Mouse (Mus musculus): ENCODE data around the gene Mpnd. TPM values are rescaled to one million over a fixed set of nuclear protein-coding genes. Genes with fewer than 3 reads are reported as not detected.

Gene Mpnd
- total and polyA plus RNA-seq, 3 experiments: 24.5 to 55.1 (median 26.8) TPM

DNA sequence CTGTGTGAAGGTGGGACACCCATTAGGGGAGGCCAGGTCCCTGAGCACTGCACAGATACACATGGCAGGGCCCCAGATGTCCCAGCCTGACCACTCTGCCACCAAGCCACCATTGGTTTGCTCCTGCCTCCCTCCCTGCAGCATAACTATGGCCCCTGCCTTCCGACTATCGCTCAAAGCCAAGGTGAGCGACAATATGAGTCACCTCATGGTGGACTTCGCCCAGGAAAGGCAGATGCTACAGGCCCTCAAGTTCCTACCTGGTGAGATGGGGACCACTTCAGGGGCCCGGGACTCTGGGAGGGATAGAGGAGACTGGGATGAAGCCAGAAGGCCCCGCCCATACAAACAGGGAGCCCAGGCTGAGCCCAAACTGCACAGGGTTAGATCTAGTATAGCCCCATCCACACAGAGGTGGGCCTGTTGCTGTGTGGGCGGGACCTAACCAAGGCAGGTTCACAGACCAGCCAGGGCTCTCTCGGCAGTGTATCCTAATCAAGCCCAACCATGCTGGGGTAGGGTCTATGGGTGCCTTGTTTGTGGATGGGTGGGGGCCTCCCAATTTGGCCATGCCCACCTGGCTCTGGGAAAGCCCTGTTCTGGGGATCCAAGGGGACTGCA lies 15.1 kb upstream of the Mpnd start:
- Histone ChIP-seq H3K4me3 (replicated peaks in 1 of 3; ENCODE audit: low read depth in 2 of 3, low read length in 2 of 3, poor library complexity in 1 of 3) (no peak overlapping the region), H3K27ac (ENCODE audit: insufficient read depth, low read depth) (no peak overlapping the region), H3K36me3 (replicated peaks in 1 of 2; ENCODE audit: control insufficient read depth in 1 of 2, insufficient read depth in 1 of 2, low read length in 1 of 2) (no peaks in the 10 kb centered on the region), H3K9ac (ENCODE audit: insufficient read depth, low read depth) (no peak overlapping the region), H3K27me3 (replicated peaks) (peaks cover 84% of the 10 kb centered on the region), H3K4me2 (ENCODE audit: insufficient read depth, low read depth, poor library complexity, severe bottlenecking) (no peak overlapping the region), H3K79me2 (replicated peaks; ENCODE audit: control insufficient read depth, extremely low read depth, insufficient read depth, poor library complexity, severe bottlenecking) (no peaks in the 10 kb centered on the region), H3K4me1 (ENCODE audit: control insufficient read depth in 1 of 2, insufficient read depth in 2 of 2) (no peaks in the 10 kb centered on the region), H3K9me3 (replicated peaks; ENCODE audit: low read length) (no peaks in the 10 kb centered on the region)
- no peak for TF ChIP-seq MEF2A (IDR thresholded peaks at IDR 0.05; ENCODE audit: borderline replicate concordance, low read depth, low read length)
- TF ChIP-seq MAX (IDR thresholded peaks at IDR 0.05; ENCODE audit: low read length): no peak
- no peak for TF ChIP-seq JUN (IDR thresholded peaks at IDR 0.05; ENCODE audit: insufficient read depth, low read depth, low read length)
- no peak for TF ChIP-seq ZNF384 (IDR thresholded peaks at IDR 0.05; ENCODE audit: low read depth, low read length)
- TF ChIP-seq E2F4 (IDR thresholded peaks at IDR 0.05; ENCODE audit: insufficient replicate concordance, low read depth, low read length): no peak
- no peak for TF ChIP-seq POLR2A (IDR thresholded peaks at IDR 0.05; ENCODE audit: low read depth, low read length)
- TF ChIP-seq SMC3 (IDR thresholded peaks at IDR 0.05; ENCODE audit: low read depth, low read length): no peak
- no peak for TF ChIP-seq RCOR1 (conservative IDR thresholded peaks at IDR 0.05; ENCODE audit: low read depth, low read length)
- no peak for TF ChIP-seq TBP (conservative IDR thresholded peaks at IDR 0.05; ENCODE audit: low read depth, low read length)
- TF ChIP-seq IRF4 (IDR thresholded peaks at IDR 0.05; ENCODE audit: low read depth, low read length): no peak
- no peak for TF ChIP-seq RAD21 (IDR thresholded peaks at IDR 0.05; ENCODE audit: low read depth, low read length)
- TF ChIP-seq CHD1 (IDR thresholded peaks at IDR 0.05; ENCODE audit: low read depth, low read length): no peak
- no peak for TF ChIP-seq GABPA (IDR thresholded peaks at IDR 0.05; ENCODE audit: insufficient replicate concordance, low read depth, low read length)
- in situ Hi-C loops (cut with MboI; ENCODE audit: low pct_ligation_motif_present, low pct_unique_long_range_greater_than_20kb, low sequenced_read_pairs): no loop called here
- dilution Hi-C loops (cut with MboI; ENCODE audit: extremely low pct_ligation_motif_present, extremely low pct_unique_long_range_greater_than_20kb, low sequenced_read_pairs): no loop called here
- no peak for DNase-seq (ENCODE audit: extremely low read depth)

DNA sequence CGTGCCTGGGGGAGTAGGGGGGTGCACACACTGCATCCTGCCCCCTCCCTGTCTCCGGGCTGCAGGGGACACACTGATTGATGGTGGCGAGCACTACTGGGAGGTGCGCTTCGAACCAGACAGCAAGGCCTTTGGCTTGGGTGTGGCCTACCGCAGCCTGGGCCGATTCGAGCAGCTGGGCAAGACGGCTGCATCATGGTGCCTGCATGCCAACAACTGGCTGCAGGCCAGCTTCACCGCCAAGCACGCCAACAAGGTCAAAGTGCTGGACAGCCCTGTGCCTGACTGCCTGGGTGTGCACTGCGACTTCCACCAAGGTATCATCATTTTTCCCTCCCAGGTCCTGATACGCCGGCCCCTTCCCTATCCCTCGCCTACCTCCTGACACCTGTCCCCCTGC lies 9.5 kb upstream of the Mpnd start:
- Histone ChIP-seq H3K9me3 (replicated peaks; ENCODE audit: low read length) (peaks cover 8% of the 10 kb centered on the region), H3K9ac (ENCODE audit: insufficient read depth, low read depth) (no peak overlapping the region), H3K4me2 (ENCODE audit: insufficient read depth, low read depth, poor library complexity, severe bottlenecking) (no peak overlapping the region), H3K4me3 (replicated peaks in 1 of 3; ENCODE audit: low read depth in 2 of 3, low read length in 2 of 3, poor library complexity in 1 of 3) (no peak overlapping the region), H3K4me1 (ENCODE audit: control insufficient read depth in 1 of 2, insufficient read depth in 2 of 2) (no peaks in the 10 kb centered on the region), H3K79me2 (replicated peaks; ENCODE audit: control insufficient read depth, extremely low read depth, insufficient read depth, poor library complexity, severe bottlenecking) (no peaks in the 10 kb centered on the region), H3K27ac (ENCODE audit: insufficient read depth, low read depth) (no peak overlapping the region), H3K27me3 (replicated peaks) (peaks cover 51% of the 10 kb centered on the region), H3K36me3 (replicated peaks in 1 of 2; ENCODE audit: control insufficient read depth in 1 of 2, insufficient read depth in 1 of 2, low read length in 1 of 2) (no peaks in the 10 kb centered on the region)
- in situ Hi-C loops (cut with MboI; ENCODE audit: low pct_ligation_motif_present, low pct_unique_long_range_greater_than_20kb, low sequenced_read_pairs): no loop called here
- DNase-seq (ENCODE audit: extremely low read depth): no peak
- dilution Hi-C loops (cut with MboI; ENCODE audit: extremely low pct_ligation_motif_present, extremely low pct_unique_long_range_greater_than_20kb, low sequenced_read_pairs): no loop called here
- TF ChIP-seq RAD21 (IDR thresholded peaks at IDR 0.05; ENCODE audit: low read depth, low read length) (no peak), ZKSCAN1 (IDR thresholded peaks at IDR 0.05; ENCODE audit: borderline replicate concordance, low read depth, low read length) (no peak), ELF1 (IDR thresholded peaks at IDR 0.05; ENCODE audit: low read depth, low read length) (no peak), USF1 (IDR thresholded peaks at IDR 0.05; ENCODE audit: low read depth, low read length) (no peak), POLR2AphosphoS2 (IDR thresholded peaks at IDR 0.05; ENCODE audit: low read depth, low read length) (no peak), HCFC1 (IDR thresholded peaks at IDR 0.05; ENCODE audit: low read depth, low read length) (no peak), TCF12 (IDR thresholded peaks at IDR 0.05; ENCODE audit: low read depth, low read length) (no peak), USF2 (conservative IDR thresholded peaks at IDR 0.05; ENCODE audit: low read depth, low read length) (no peak), MEF2A (IDR thresholded peaks at IDR 0.05; ENCODE audit: borderline replicate concordance, low read depth, low read length) (no peak), GABPA (IDR thresholded peaks at IDR 0.05; ENCODE audit: insufficient replicate concordance, low read depth, low read length) (no peak), CHD2 (IDR thresholded peaks at IDR 0.05; ENCODE audit: low read length) (no peak), POLR2A (IDR thresholded peaks at IDR 0.05; ENCODE audit: low read depth, low read length) (no peak), JUND (conservative IDR thresholded peaks at IDR 0.05; ENCODE audit: low read depth, low read length) (no peak), RCOR1 (conservative IDR thresholded peaks at IDR 0.05; ENCODE audit: low read depth, low read length) (no peak), MAFK (IDR thresholded peaks at IDR 0.05; ENCODE audit: insufficient replicate concordance, low read length) (no peak)
